Mouse (Mus musculus) gastrocnemius, adult 18-20 months (tissue): Measurements from ENCODE around the gene Mchr1. TPM values are rescaled to one million over a fixed set of nuclear protein-coding genes. Genes with fewer than 3 reads are reported as not detected.
A peak's percentile ranks its signal among the peaks of the same experiment; 100 is the strongest.

Source experiments
- DNase-seq: peaks from one replicate; pipeline ENCODE4 v3.0.0; 2021; ENCODE audit warnings: low spot score
- total RNA-seq, 2 experiments: library from RNA; stranded (reverse); gene quantifications; 2 replicates each; pipeline ENCODE4 v1.2.3; 2021

Gene Mchr1
- total RNA-seq, 2 experiments from 2014 or later: 1.5 to 3.3 TPM

- no peak for DNase-seq
Measured at GRCm38 (mm10) chr15:81226796-81227195, 8.5 kb upstream of the Mchr1 start.

DNA sequence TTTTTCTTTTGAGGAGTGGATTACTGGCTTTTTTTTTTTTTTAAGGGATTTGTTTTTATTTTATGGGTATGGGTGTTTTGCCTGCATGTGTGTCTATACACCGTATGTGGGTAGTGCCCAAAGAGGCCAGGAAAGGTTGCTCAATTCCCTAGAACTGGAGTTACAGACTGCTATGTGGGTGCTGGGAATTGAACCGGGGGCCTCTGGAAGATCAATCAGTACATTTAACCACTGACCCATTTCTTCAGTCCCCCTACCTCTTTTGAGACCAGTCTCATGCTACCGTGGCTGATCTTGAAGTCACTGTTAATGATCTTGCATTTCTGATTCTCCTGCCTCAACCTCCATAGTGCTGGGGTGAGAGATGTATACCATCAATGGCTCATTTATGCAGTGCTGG is 8.0 kb upstream of the Mchr1 start:
- DNase-seq: no peak

GRCm38 (mm10) chr15:81228258-81228657 is 7.0 kb upstream of the Mchr1 start:
- no peak for DNase-seq

- DNase-seq: no peak
Measured at GRCm38 (mm10) chr15:81229791-81230190, 5.5 kb upstream of the Mchr1 start.

DNA sequence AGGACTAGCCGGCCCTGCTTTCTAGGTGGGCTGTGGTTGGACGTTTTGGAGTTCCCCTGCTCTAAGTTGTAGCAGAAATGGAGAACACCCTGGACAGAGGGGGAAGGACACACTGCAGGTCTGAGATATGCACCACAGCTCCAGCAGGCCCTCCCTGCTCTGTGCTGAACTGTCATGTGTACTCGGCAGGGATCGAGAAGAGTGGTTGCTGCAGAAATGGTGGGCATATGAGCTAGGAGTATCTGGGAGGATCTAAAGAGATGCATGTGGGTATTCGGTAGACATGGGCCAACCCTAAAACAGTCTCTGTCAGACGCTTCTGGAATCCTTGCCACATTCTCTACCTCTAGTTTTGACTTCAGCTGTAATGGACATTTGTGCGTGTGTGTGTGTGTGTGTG is 4.0 kb upstream of the Mchr1 start:
- no peak for DNase-seq

GRCm38 (mm10) chr15:81236062-81236461 is 763 bp downstream of the Mchr1 start:
- no peak for DNase-seq

DNA sequence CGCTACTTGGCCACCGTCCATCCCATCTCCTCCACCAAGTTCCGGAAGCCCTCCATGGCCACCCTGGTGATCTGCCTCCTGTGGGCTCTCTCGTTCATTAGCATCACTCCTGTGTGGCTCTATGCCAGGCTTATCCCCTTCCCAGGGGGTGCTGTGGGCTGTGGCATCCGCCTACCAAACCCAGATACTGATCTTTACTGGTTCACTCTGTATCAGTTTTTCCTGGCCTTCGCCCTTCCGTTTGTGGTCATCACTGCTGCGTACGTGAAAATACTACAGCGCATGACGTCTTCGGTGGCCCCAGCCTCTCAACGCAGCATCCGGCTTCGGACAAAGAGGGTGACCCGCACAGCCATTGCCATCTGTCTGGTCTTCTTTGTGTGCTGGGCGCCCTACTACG is 2.2 kb downstream of the Mchr1 start:
- DNase-seq: no peak

DNA sequence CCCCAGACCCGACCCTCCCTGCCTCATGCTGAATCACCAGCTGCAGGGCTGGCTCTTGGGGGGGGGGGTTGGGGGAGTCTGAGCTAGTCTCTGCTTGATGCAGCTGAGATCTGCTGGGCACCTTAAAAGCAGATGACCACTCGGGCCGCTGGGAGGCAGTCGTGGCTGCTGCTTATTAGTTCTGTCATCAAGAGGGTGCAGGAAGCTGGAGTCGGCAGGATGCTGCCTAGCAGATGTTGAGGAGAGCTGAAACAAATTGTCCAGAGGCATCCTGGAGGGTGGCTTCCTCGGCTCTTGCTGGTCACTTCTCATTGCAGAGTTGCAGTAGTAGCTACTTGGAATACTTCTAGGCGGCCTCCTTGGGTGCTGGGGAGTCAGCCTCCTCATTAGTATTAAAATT is 4.0 kb downstream of the Mchr1 start:
- DNase-seq: peak; percentile 39

GRCm38 (mm10) chr15:81239794-81240343 is 4.6 kb downstream of the Mchr1 start:
- DNase-seq: no peak

- no peak for DNase-seq
Measured at GRCm38 (mm10) chr15:81246890-81247289, 11.6 kb downstream of the Mchr1 start.

DNA sequence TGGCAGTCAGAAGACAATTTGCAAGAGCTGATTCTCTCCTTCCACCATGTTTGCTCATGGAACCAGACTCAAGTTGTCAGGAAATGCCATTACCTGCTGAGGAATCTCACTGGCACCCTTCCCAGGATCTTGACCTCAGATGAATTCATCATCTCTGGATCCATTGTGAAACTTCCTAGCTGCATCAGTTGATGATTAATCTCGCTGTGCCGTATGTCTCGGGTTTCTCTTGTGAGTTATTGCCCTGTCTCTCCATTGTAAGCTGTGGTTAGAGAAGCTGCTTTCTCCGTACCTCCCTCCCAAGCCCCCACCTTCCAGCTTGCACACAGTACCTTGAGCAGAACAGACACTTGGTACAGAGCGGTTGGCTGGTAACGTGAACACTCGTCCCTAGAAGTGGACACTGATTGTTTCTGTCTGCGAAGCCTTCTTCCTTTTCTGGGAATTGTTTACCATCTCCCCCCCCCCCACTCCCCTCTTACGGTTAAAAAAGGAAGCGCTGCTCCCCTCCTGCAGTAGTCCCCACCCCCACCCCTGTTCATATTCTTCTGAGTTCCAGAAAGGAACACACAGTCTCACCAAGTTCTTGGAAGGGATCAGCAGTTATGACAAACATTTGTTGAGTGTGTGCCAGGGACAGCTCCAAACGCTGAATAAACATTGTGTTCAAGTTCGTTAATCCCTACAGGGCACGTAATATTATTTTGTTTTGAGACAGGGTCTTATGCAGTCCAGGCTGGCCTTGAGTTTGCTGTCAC is 12.5 kb downstream of the Mchr1 start:
- DNase-seq: peak; percentile 81

DNA sequence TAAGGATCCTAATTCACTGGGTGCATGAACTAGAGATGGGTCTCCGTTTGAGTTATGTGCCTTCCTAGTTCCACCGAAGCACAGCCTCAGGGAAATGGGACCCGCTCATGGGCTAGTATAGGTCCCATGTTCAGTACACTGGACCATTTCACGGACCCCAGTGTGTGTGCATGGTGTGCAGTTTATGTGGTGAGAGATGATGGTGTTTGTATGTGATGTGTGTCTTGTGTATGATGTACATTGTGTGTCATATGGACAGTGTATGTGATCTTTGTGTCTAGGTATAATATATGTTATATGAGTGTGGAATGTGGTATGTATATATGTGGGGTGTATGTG is 13.0 kb downstream of the Mchr1 start:
- DNase-seq: no peak

GRCm38 (mm10) chr15:81248951-81249579 is 13.8 kb downstream of the Mchr1 start:
- no peak for DNase-seq

DNA sequence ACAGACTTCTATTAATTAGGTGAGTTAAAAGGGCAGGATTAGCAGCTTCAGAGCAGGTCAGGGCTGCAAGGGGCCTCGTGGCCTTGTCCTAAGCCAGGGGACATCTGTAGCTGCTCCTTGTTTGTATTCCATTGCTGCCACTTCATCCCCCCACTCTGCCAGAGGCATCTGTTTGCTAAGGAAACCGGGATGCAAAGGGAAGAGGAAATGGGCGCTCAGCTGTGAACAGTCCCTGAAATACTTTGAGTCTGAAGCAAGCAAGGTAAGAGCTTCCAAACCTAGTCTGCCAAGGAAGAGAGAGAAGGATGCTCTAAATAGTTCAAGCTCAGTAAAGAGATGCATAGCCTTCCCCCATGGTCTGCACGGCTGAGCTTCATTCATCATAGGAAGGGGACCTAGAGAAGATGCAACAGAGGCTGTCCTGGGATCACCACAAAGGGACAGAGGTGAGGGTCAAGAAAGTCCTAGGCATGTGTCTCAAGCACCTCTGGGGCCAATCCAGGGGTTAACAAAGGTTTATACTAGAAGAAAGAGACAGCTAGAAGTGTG is 17.4 kb downstream of the Mchr1 start:
- no peak for DNase-seq

DNA sequence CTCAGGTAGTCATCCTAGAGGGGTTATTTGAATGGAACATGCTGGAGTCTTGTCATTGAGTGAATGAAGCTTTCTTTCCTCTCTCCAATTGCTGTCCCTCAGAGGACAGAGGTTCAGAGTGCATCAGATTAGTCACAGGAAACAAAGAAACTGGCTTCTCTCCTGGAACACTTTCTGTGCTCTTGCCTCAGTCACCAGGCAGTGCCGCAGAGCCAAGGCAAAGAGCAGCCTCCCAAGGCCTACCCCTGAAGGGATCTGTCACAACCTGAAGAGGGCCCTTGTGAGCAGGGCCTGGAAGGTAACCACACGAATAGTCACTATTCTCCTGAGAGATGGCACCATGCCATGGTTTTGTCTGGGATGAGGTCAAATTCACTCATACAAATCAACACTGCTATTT is 18.3 kb downstream of the Mchr1 start:
- DNase-seq: no peak

DNA sequence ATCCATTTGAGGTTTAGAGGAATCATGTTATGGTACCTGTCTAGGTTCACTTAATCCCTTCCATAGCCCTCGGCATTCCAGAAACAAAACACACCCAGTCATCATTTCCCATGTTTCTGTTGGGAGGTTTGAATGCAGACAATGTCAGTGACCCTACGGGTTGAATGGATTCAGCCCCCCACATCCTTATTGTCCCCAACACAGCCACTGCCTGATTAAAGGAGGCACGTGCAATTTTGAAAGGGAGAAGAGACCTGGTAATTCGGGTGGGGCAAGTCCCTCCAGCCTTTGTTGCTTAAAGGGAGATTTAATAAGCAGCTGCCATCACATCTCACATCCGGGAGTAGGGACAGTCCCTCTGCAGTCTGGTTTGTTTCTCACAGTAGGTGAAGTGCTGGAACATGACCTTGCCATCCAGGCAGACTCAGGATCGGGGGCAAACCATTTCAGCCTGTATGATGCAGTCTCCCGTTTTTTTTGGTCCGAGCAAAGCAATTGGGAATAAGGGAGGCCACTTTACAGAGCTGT is 18.9 kb downstream of the Mchr1 start:
- DNase-seq: no peak

GRCm38 (mm10) chr15:81255063-81255462 is 19.8 kb downstream of the Mchr1 start:
- DNase-seq: no peak

DNA sequence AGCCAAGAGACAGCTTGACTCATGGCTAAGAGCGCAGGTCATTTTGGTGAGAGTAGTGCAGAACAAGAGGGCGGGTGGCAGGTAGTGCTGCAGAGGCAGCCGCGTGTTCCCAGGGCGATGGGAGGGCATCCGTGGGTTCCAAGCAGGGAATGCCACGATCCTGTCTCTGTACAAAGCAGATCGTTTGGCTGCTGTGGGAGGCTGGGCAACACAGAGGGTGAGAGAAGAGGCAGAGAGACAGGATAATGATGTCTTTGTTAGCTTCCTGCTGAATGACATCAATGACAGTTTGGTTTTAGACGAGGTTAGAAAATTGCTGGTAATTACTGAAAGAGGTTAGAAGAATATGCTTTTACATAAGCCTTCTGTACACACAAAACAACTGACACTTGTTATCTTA is 23.0 kb downstream of the Mchr1 start:
- no peak for DNase-seq

DNA sequence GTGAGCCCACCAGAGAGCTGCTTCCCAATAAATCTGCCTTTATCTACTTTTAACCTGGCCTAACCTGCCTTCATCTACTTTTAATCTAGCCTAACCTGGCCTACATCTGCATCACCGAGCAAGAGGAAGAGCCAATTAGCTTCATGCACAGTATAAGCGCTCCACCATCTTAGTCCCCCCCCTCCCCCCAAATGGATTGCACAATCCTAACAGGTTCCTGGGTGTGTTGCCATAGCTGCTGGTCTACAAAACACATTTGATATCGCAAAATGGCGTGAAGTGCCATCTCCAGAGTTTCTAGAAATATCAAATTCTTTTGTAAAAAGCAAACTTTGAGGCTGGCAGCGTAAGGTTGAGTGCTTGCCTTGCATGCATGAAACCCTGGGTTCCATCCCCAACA is 24.0 kb downstream of the Mchr1 start:
- DNase-seq: no peak

- DNase-seq: no peak
Measured at GRCm38 (mm10) chr15:81260208-81260607, 24.9 kb downstream of the Mchr1 start.

GRCm38 (mm10) chr15:81264392-81265095 is 29.2 kb downstream of the Mchr1 start:
- peak; percentile 84 for DNase-seq

GRCm38 (mm10) chr15:81267416-81267815 is 32.1 kb downstream of the Mchr1 start:
- no peak for DNase-seq
